Mouse (Mus musculus) CD4-positive, CD25-positive, alpha-beta regulatory T cell, adult 4 months (primary cell): ENCODE results near the gene Abcb10. TPM values are rescaled to one million over a fixed set of nuclear protein-coding genes. Genes with fewer than 3 reads are reported as not detected.
"Not testable (repeated sequence)": the region's sequence is repeated elsewhere in the genome, so short reads cannot be mapped to it uniquely, and the experiment has no call there.

ENCODE experiments used
- ATAC-seq: one replicate; pipeline ENCODE4 v1.8.0; 2017
- polyA plus RNA-seq, 2 experiments: library from polyadenylated mRNA; unstranded; fragments of 100-300 nt; shearing (Covaris generic); gene quantifications; one replicate each; pipeline ENCODE4 v1.2.1; 2017

Abcb10 gene
- polyA plus RNA-seq, 2 experiments from 2014 or later = 0.73 to 1.5 TPM

- ATAC-seq = no peak
Measured at GRCm38 (mm10) chr8:123980239-123980638, 2.7 kb downstream of the Abcb10 start.

- ATAC-seq = no peak
Measured at GRCm38 (mm10) chr8:123978926-123979325, 4.0 kb downstream of the Abcb10 start.

- no peak for ATAC-seq
Measured at GRCm38 (mm10) chr8:123978166-123978838, 4.6 kb downstream of the Abcb10 start.

GRCm38 (mm10) chr8:123977499-123977898 is 5.4 kb downstream of the Abcb10 start:
- no peak for ATAC-seq

GRCm38 (mm10) chr8:123973495-123973894 is 9.4 kb downstream of the Abcb10 start:
- ATAC-seq = no peak

GRCm38 (mm10) chr8:123966896-123967295 is 16.0 kb downstream of the Abcb10 start:
- ATAC-seq = no peak

- ATAC-seq = no peak
Measured at GRCm38 (mm10) chr8:123961371-123961770, 21.6 kb downstream of the Abcb10 start.

GRCm38 (mm10) chr8:123960556-123960955 is 22.4 kb downstream of the Abcb10 start:
- ATAC-seq = not testable (repeated sequence)

GRCm38 (mm10) chr8:123960056-123960455 is 22.9 kb downstream of the Abcb10 start:
- ATAC-seq = no peak

GRCm38 (mm10) chr8:123959473-123959872 is 23.4 kb downstream of the Abcb10 start:
- no peak for ATAC-seq

GRCm38 (mm10) chr8:123958130-123958529 is 24.8 kb downstream of the Abcb10 start:
- ATAC-seq = no peak

GRCm38 (mm10) chr8:123954246-123954645 is 28.7 kb downstream of the Abcb10 start:
- ATAC-seq = no peak

- no peak for ATAC-seq
Measured at GRCm38 (mm10) chr8:123953686-123954085, 29.2 kb downstream of the Abcb10 start.

- peak; percentile 44 for ATAC-seq
Measured at GRCm38 (mm10) chr8:123950077-123950802, 32.7 kb downstream of the Abcb10 start.

GRCm38 (mm10) chr8:123949686-123949986 is 33.3 kb downstream of the Abcb10 start:
- no peak for ATAC-seq

- ATAC-seq = peak; percentile 87
Measured at GRCm38 (mm10) chr8:123948942-123949685, 33.8 kb downstream of the Abcb10 start, which contains the start of gene Nup133. Nup133 (minus strand) TSS chr8:123949265.

- no peak for ATAC-seq
Measured at GRCm38 (mm10) chr8:123929026-123929425, 53.9 kb downstream of the Abcb10 start.

GRCm38 (mm10) chr8:123925671-123926070 is 57.3 kb downstream of the Abcb10 start:
- ATAC-seq = no peak

- peak; percentile 89 for ATAC-seq
Measured at GRCm38 (mm10) chr8:123924719-123925118, 58.2 kb downstream of the Abcb10 start.

- no peak for ATAC-seq
Measured at GRCm38 (mm10) chr8:123914635-123915034, 68.3 kb downstream of the Abcb10 start.

GRCm38 (mm10) chr8:123912265-123912664 is 70.7 kb downstream of the Abcb10 start:
- no peak for ATAC-seq

- no peak for ATAC-seq
Measured at GRCm38 (mm10) chr8:123907604-123908003, 75.3 kb downstream of the Abcb10 start.

GRCm38 (mm10) chr8:123902653-123903052 is 80.3 kb downstream of the Abcb10 start:
- ATAC-seq = no peak
